Mouse (Mus musculus): Measurements from ENCODE around the gene Phkb. TPM values are rescaled to one million over a fixed set of nuclear protein-coding genes. Genes with fewer than 3 reads are reported as not detected.

The Phkb gene
- polyA plus RNA-seq, 1 experiment from 2014 or later, result 16.8 TPM

DNA sequence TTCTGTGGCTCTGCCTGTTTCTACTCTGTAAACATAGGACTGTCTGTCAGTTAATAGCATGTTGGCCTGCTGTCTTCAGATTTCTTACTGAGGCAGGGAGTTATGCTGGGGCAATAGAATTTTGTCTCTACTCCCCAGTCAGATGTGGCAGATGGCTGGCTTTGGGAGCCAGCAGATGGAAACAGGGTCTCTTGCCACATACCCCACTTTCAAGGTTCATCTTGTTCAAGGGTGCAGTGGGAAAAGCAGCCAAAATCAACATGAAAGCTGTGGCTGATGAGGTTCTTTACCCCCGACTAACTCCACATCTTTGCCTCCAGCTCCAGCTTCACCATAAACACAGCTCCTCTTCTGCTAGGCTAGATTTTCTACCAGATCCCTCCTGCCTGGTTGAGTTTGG lies 246.7 kb downstream of the Phkb start:
- no peak overlapping the region for H3K4me3 ChIP-seq (ENCODE audit: low read depth, low read length)

DNA sequence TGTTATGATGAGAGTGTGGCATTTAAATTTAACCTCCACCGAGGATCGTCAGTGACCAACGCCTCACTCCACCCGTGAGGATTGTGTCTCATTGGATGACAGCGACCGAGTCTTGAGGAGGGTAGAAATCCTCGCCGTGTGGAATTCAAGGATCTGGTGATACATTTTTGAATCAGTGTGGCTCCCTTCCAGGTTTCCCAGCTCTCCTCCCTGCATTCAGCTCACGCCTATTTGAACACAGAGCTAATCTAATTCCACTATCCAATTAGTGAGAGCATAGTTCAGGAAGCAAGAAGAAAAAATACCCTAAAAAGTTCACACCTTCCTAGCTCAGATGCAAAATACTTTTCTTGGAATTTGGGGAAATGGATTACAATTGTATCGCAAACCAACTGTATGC lies 249.9 kb downstream of the Phkb start:
- no peak overlapping the region for H3K9ac ChIP-seq (ENCODE audit: low read depth, low read length)
- no peaks in the 10 kb centered on the region for H3K4me1 ChIP-seq (replicated peaks; ENCODE audit: control insufficient read depth, insufficient read depth, low read length)
- TF ChIP-seq CTCF (IDR thresholded peaks at IDR 0.05; ENCODE audit: low read depth), result no peak
- H3K4me3 ChIP-seq (ENCODE audit: low read depth, low read length), result no peak overlapping the region
- WGBS, result 87% methylated on average over 10 of the region's 10 CpGs
- H3K27me3 ChIP-seq (replicated peaks; ENCODE audit: control insufficient read depth, insufficient read depth, low read length), result no peaks in the 10 kb centered on the region
- H3K36me3 ChIP-seq (ENCODE audit: control insufficient read depth, insufficient read depth), result no peaks in the 10 kb centered on the region
- H3K27ac ChIP-seq (ENCODE audit: low read depth, low read length), result no peak overlapping the region
- H3K4me2 ChIP-seq (replicated peaks; ENCODE audit: low read depth), result no peak overlapping the region
- no peaks in the 10 kb centered on the region for H3K9me3 ChIP-seq (ENCODE audit: control insufficient read depth)
- no peak for ATAC-seq

More for the DNA sequence above, 246.7 kb downstream of the Phkb start:
- H3K27me3 ChIP-seq (replicated peaks; ENCODE audit: control insufficient read depth, insufficient read depth, low read length), result no peaks in the 10 kb centered on the region
- WGBS, result 74% methylated on average over 1 of the region's 1 CpGs
- H3K4me1 ChIP-seq (replicated peaks; ENCODE audit: control insufficient read depth, insufficient read depth, low read length), result no peaks in the 10 kb centered on the region
- no peak overlapping the region for H3K27ac ChIP-seq (ENCODE audit: low read depth, low read length)
- H3K9ac ChIP-seq (ENCODE audit: low read depth, low read length), result no peak overlapping the region
- no peak overlapping the region for H3K4me2 ChIP-seq (replicated peaks; ENCODE audit: low read depth)
- no peaks in the 10 kb centered on the region for H3K9me3 ChIP-seq (ENCODE audit: control insufficient read depth)
- no peaks in the 10 kb centered on the region for H3K36me3 ChIP-seq (ENCODE audit: control insufficient read depth, insufficient read depth)
- no peak for TF ChIP-seq CTCF (IDR thresholded peaks at IDR 0.05; ENCODE audit: low read depth)
- no peak for ATAC-seq

Other genes with a start within 250 kb of the Phkb start
- 1.6 and 1.8 TPM in 2 replicates for gene Neto2, start 140.0 kb upstream of the Phkb start, polyA plus RNA-seq (2015; fragmentation: Nextera tagmentation; extraction: Ambion mirVana)
- 54.8 and 56.4 TPM in 2 replicates for gene Itfg1, start within 50 bp of the Phkb start, polyA plus RNA-seq (2015; fragmentation: Nextera tagmentation; extraction: Ambion mirVana)

Data from intestine, postnatal 0 days (tissue).